Comparison of ENCODE assay signal across 11 mouse cellular contexts in the genomic region with DNA sequence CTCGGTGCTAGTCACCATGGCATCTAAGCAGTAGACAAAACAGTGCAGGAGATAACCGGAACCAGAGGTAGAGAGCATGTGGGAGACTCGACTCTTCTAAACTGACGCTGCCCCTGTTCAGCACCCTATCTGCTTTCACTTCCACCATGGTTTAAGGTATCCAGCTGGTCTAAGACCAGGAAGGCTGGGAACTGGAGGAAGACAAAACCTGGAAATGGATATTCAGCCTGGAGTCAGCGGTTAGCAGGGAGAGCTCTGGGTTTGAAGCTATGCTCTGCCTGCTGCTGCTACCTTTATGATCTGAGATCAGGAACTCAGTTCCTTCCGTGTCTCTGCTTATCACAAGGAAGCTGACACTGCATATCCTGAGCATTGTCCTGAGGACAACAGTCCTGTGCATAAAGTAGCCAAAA. TPM values are rescaled to one million over a fixed set of nuclear protein-coding genes. Genes with fewer than 3 reads are reported as not detected.
A peak's percentile ranks its signal among the peaks of the same experiment; 100 is the strongest.
DNase-seq lines count a peak whose midpoint lies in the region; ATAC-seq and TF ChIP-seq lines count a peak whose summit lies in the region.
"Had no signal": no experiment of that assay in that cellular context is flagged by ENCODE, and none has a peak within 500 bp of the region (broad histone marks: within the 10 kb centered on the region; RNA-seq: fewer than 3 reads in every experiment).

No protein-coding gene starts in this region.

- no peak overlapping the region for H3K9ac ChIP-seq in heart, embryonic 16.5 days (ENCODE audit: low read length)
- no peak overlapping the region for H3K9ac ChIP-seq in hindbrain, embryonic 16.5 days (ENCODE audit: low read depth, low read length)
- H3K9ac ChIP-seq: hindbrain, embryonic 14.5 days had no signal

- H3K36me3 ChIP-seq in G1E (replicated peaks), result peaks cover 51% of the 10 kb centered on the region
- peaks cover 10% of the 10 kb centered on the region; the same call in 1 of the 2 replicates for H3K36me3 ChIP-seq in heart, embryonic 16.5 days (ENCODE audit: control insufficient read depth, insufficient read depth)
- 0 out of 2 replicates have a peak, but pooled peaks cover 3% of the 10 kb centered on the region for H3K36me3 ChIP-seq in hindbrain, embryonic 16.5 days (ENCODE audit: control insufficient read depth, insufficient read depth, low read length)

- H3K4me3 ChIP-seq in G1E (ENCODE audit: low read depth, low read length), result no peak overlapping the region; the same call in 1 of the 2 replicates
- no peak overlapping the region for H3K4me3 ChIP-seq in heart, embryonic 16.5 days (ENCODE audit: low read length)
- H3K4me3 ChIP-seq in hindbrain, embryonic 16.5 days (ENCODE audit: low read length), result no peak overlapping the region

- no peak for TF ChIP-seq CTCF in G1E (IDR thresholded peaks at IDR 0.05; ENCODE audit: low read depth, low read length)

- H3K27ac ChIP-seq in heart, embryonic 16.5 days (ENCODE audit: low read length), result peak overlapping the region; percentile 30; the same call in 1 of the 2 replicates
- H3K27ac ChIP-seq in hindbrain, embryonic 16.5 days (ENCODE audit: low read depth, low read length), result no peak overlapping the region
- H3K27ac ChIP-seq: hindbrain, embryonic 14.5 days; macrophage had no signal

- 34% methylated on average over 6 of the region's 6 CpGs for WGBS in heart, embryonic 16.5 days
- WGBS in hindbrain, embryonic 16.5 days, result 67% methylated on average over 6 of the region's 6 CpGs

- no peaks in the 10 kb centered on the region for H3K9me3 ChIP-seq in G1E (replicated peaks)
- no peaks in the 10 kb centered on the region for H3K9me3 ChIP-seq in heart, embryonic 16.5 days (replicated peaks; ENCODE audit: control insufficient read depth, low read length)
- H3K9me3 ChIP-seq in hindbrain, embryonic 16.5 days (ENCODE audit: control insufficient read depth, low read length), result no peaks in the 10 kb centered on the region

- H3K4me1 ChIP-seq in G1E (ENCODE audit: insufficient read depth, low read depth, low read length), result peaks cover 87% of the 10 kb centered on the region
- H3K4me1 ChIP-seq in heart, embryonic 16.5 days (ENCODE audit: control insufficient read depth, insufficient read depth, low read length), result peaks cover 30% of the 10 kb centered on the region
- no peaks in the 10 kb centered on the region for H3K4me1 ChIP-seq in hindbrain, embryonic 16.5 days (ENCODE audit: control insufficient read depth, insufficient read depth, low read depth, low read length)

- ATAC-seq in G1E (ENCODE audit: extremely low read depth, insufficient number of reproducible peaks, low FRiP score, poor library complexity, severe bottlenecking), result peak; percentile 48
- peak; percentile 47; the same call in 1 of the 2 replicates for ATAC-seq in heart, embryonic 16.5 days (replicated peaks; ENCODE audit: extremely low read depth, insufficient read depth, low FRiP score)
- no peak for ATAC-seq in hindbrain, embryonic 16.5 days
- ATAC-seq in cerebellum, adult (ENCODE audit: insufficient number of reproducible peaks, low FRiP score, low TSS enrichment), result no peak

- DNase-seq in G1E (ENCODE audit: low spot score) (no peak), adipocyte (ENCODE audit: low spot score) (peak; percentile 63)
- DNase-seq in kidney, postnatal 4 days, result peak; percentile 14 to 37
- DNase-seq in cerebellum, postnatal 10 days, result no peak
- no peak for DNase-seq in frontal cortex, postnatal 14 days (ENCODE audit: low spot score in 2 of 2)
- DNase-seq: cerebellum, postnatal 25 days had no signal

- no peaks in the 10 kb centered on the region for H3K27me3 ChIP-seq in G1E (ENCODE audit: insufficient read depth, low read length)
- no peaks in the 10 kb centered on the region for H3K27me3 ChIP-seq in heart, embryonic 16.5 days (ENCODE audit: control insufficient read depth, insufficient read depth, low read length)
- no peaks in the 10 kb centered on the region for H3K27me3 ChIP-seq in hindbrain, embryonic 16.5 days (replicated peaks; ENCODE audit: control insufficient read depth, insufficient read depth, low read length)

- peak overlapping the region; percentile 25 for H3K4me2 ChIP-seq in heart, embryonic 16.5 days (ENCODE audit: low read depth, low read length)
- no peak overlapping the region for H3K4me2 ChIP-seq in hindbrain, embryonic 16.5 days (ENCODE audit: low read length)
- H3K4me2 ChIP-seq: hindbrain, embryonic 14.5 days had no signal

RNA-seq across cellular contexts. Expression of gene Cnst, which starts 35.9 kb away (rescaled TPM):
- total RNA-seq in G1E (2014; fragmentation: Nextera tagmentation) (27.1 TPM in 2 replicates), G1E (2017) (31.6 and 32.9 TPM in 2 replicates)
- 14.4 and 14.6 TPM in 2 replicates for polyA plus RNA-seq in G1E (2012)
- 20.9 and 21.3 TPM in 2 replicates for polyA plus RNA-seq in heart, embryonic 16.5 days (2015; fragmentation: Nextera tagmentation; extraction: Ambion mirVana)
- polyA plus RNA-seq in hindbrain, embryonic 16.5 days (2015; fragmentation: Nextera tagmentation; extraction: Ambion mirVana), result 25.1 and 30.0 TPM in 2 replicates

RNA-seq across cellular contexts. Expression of gene Tfb2m, which starts 36.0 kb away (rescaled TPM):
- 29.4 and 39.8 TPM in 2 replicates for total RNA-seq in G1E (2014; fragmentation: Nextera tagmentation)
- 40.5 and 51.9 TPM in 2 replicates for total RNA-seq in G1E (2017)
- 9.0 and 9.7 TPM in 2 replicates for polyA plus RNA-seq in G1E (2012)
- 25.1 and 27.9 TPM in 2 replicates for polyA plus RNA-seq in heart, embryonic 16.5 days (2015; fragmentation: Nextera tagmentation; extraction: Ambion mirVana)
- 28.2 and 31.5 TPM in 2 replicates for polyA plus RNA-seq in hindbrain, embryonic 16.5 days (2015; fragmentation: Nextera tagmentation; extraction: Ambion mirVana)

Comparison
In these comparisons a context has a peak if more than half of its experiments do, and no peak if none do; other contexts are left out.
1. ATAC-seq: peak in G1E (single experiment) and heart, embryonic 16.5 days (single experiment); none in hindbrain, embryonic 16.5 days (single experiment) and cerebellum, adult (single experiment).
2. DNase-seq: peak in adipocyte (single experiment) and kidney, postnatal 4 days (2 of 2); none in G1E (single experiment), cerebellum, postnatal 10 days (0 of 2) and frontal cortex, postnatal 14 days (0 of 2).